14 mouse cellular contexts compared by ENCODE assay signal in genomic region chr8:108025249-108025648, GRCm38 (mm10).
DNase-seq lines count a peak whose midpoint lies in the region; ATAC-seq and TF ChIP-seq lines count a peak whose summit lies in the region.
"Had no signal": no experiment of that assay in that cellular context is flagged by ENCODE, and none has a peak within 500 bp of the region (broad histone marks: within the 10 kb centered on the region; RNA-seq: fewer than 3 reads in every experiment).

No protein-coding gene starts in this region.

- H3K9ac ChIP-seq in intestine, postnatal 0 days (ENCODE audit: low read depth, low read length), result no peak overlapping the region
- no peak overlapping the region for H3K9ac ChIP-seq in intestine, embryonic 16.5 days (ENCODE audit: low read depth, low read length)
- H3K9ac ChIP-seq: forebrain, embryonic 15.5 days had no signal

- TF ChIP-seq POLR2A in testis, adult 2 months (IDR thresholded peaks at IDR 0.05; ENCODE audit: control insufficient read depth, low read depth, low read length), result no peak

- H3K4me1 ChIP-seq in intestine, postnatal 0 days (replicated peaks; ENCODE audit: control insufficient read depth, insufficient read depth, low read length), result no peaks in the 10 kb centered on the region
- peaks cover 6% of the 10 kb centered on the region; the same call in 1 of the 2 replicates for H3K4me1 ChIP-seq in intestine, embryonic 16.5 days (ENCODE audit: control insufficient read depth, insufficient read depth, low read length)
- no peaks in the 10 kb centered on the region for H3K4me1 ChIP-seq in testis, adult 2 months (ENCODE audit: control insufficient read depth, insufficient read depth, low read length)
- H3K4me1 ChIP-seq: forebrain, embryonic 15.5 days had no signal

- no peak for ATAC-seq in intestine, postnatal 0 days
- ATAC-seq in intestine, embryonic 16.5 days, result no peak
- ATAC-seq: forebrain, embryonic 15.5 days had no signal

- no peaks in the 10 kb centered on the region for H3K36me3 ChIP-seq in intestine, postnatal 0 days (ENCODE audit: control insufficient read depth, insufficient read depth)
- H3K36me3 ChIP-seq in intestine, embryonic 16.5 days (ENCODE audit: control insufficient read depth, insufficient read depth, low read length), result no peaks in the 10 kb centered on the region
- no peaks in the 10 kb centered on the region for H3K36me3 ChIP-seq in testis, adult 2 months (ENCODE audit: control insufficient read depth, insufficient read depth, low read length)
- H3K36me3 ChIP-seq: forebrain, embryonic 15.5 days had no signal

- H3K4me2 ChIP-seq in intestine, postnatal 0 days (replicated peaks; ENCODE audit: low read depth), result no peak overlapping the region
- H3K4me2 ChIP-seq in intestine, embryonic 16.5 days (ENCODE audit: low read depth, low read length), result no peak overlapping the region
- H3K4me2 ChIP-seq: forebrain, embryonic 15.5 days had no signal

- WGBS in intestine, postnatal 0 days, result 86% methylated on average over 2 of the region's 2 CpGs
- WGBS in intestine, embryonic 16.5 days, result 90% methylated on average over 2 of the region's 2 CpGs

- no peaks in the 10 kb centered on the region for H3K27me3 ChIP-seq in intestine, postnatal 0 days (replicated peaks; ENCODE audit: control insufficient read depth, insufficient read depth, low read length)
- no peaks in the 10 kb centered on the region for H3K27me3 ChIP-seq in intestine, embryonic 16.5 days (replicated peaks; ENCODE audit: control insufficient read depth, insufficient read depth, low read length)
- H3K27me3 ChIP-seq in testis, adult 2 months (ENCODE audit: control insufficient read depth, insufficient read depth, low read length), result no peaks in the 10 kb centered on the region
- H3K27me3 ChIP-seq: forebrain, embryonic 15.5 days had no signal

- DNase-seq in testis, postnatal 14 days (ENCODE audit: low spot score), result no peak
- DNase-seq in R1 (ENCODE audit: low read depth, low spot score), result peak; percentile 56
- DNase-seq in right cerebral cortex, adult 2 months (ENCODE audit: low spot score in 2 of 2), result no peak
- no peak for DNase-seq in retina, postnatal 1 day
- DNase-seq: cerebellum, postnatal 25 days; heart, postnatal 14 days; layer of hippocampus, adult 9-11 months; lung, postnatal 14 days; midbrain, embryonic 14.5 days; right cerebral cortex, postnatal 25 days had no signal

- no peak overlapping the region for H3K27ac ChIP-seq in intestine, postnatal 0 days (ENCODE audit: low read depth, low read length)
- H3K27ac ChIP-seq in intestine, embryonic 16.5 days (ENCODE audit: low read length), result no peak overlapping the region
- H3K27ac ChIP-seq in testis, adult 2 months (ENCODE audit: control insufficient read depth, insufficient read depth, low read depth, low read length), result no peak overlapping the region
- H3K27ac ChIP-seq: forebrain, embryonic 15.5 days had no signal

- no peak overlapping the region for H3K4me3 ChIP-seq in intestine, postnatal 0 days (ENCODE audit: low read depth, low read length)
- no peak overlapping the region for H3K4me3 ChIP-seq in intestine, embryonic 16.5 days (ENCODE audit: low read length)
- no peak overlapping the region for H3K4me3 ChIP-seq in testis, adult 2 months (ENCODE audit: control insufficient read depth, low read depth, low read length)
- H3K4me3 ChIP-seq: forebrain, embryonic 15.5 days had no signal

- TF ChIP-seq CTCF in intestine, postnatal 0 days (IDR thresholded peaks at IDR 0.05; ENCODE audit: low read depth), result peak; percentile 58
- TF ChIP-seq CTCF in testis, adult 2 months (IDR thresholded peaks at IDR 0.05; ENCODE audit: control insufficient read depth, insufficient read depth, insufficient replicate concordance, low read depth, low read length), result peak; percentile 68; the same call in 1 of the 2 replicates

- H3K9me3 ChIP-seq in intestine, postnatal 0 days (ENCODE audit: control insufficient read depth), result 0 out of 2 replicates have a peak, but pooled peaks cover 3% of the 10 kb centered on the region
- H3K9me3 ChIP-seq in intestine, embryonic 16.5 days (ENCODE audit: control insufficient read depth, low read length), result 0 out of 2 replicates have a peak, but pooled peaks cover 2% of the 10 kb centered on the region
- H3K9me3 ChIP-seq: forebrain, embryonic 15.5 days had no signal
